Mouse (Mus musculus) testis, adult 2 months (tissue): ENCODE results near the gene Unc5a.

ENCODE experiments used
- CTCF ChIP-seq: fragments of 200-500 bp; IDR thresholded peaks from 2 replicates; pipeline ENCODE4 v1.5.1; 2012; ENCODE audit warnings: low read depth, mild to moderate bottlenecking, inconsistent platforms, low read length, moderate library complexity; ENCODE audit not compliant: control insufficient read depth, insufficient read depth, insufficient replicate concordance
- POLR2A ChIP-seq: fragments of 200-500 bp; IDR thresholded peaks from 2 replicates; pipeline ENCODE4 v1.6.1; 2012; ENCODE audit warnings: low read depth, mild to moderate bottlenecking, inconsistent platforms, low read length, moderate library complexity; ENCODE audit not compliant: control insufficient read depth

GRCm38 (mm10) chr13:54960491-54960890, 11.3 kb downstream of the Unc5a start:
- TF ChIP-seq CTCF (no peak), POLR2A (no peak)
